Mouse (Mus musculus): ENCODE measurements at regions not wholly inside any gene's neighbourhood (a gene's known extent, or its start where the extent isn't known, plus 50 kb on each side); places are given as distances from the start of the nearest gene placed in this dataset.

DNA sequence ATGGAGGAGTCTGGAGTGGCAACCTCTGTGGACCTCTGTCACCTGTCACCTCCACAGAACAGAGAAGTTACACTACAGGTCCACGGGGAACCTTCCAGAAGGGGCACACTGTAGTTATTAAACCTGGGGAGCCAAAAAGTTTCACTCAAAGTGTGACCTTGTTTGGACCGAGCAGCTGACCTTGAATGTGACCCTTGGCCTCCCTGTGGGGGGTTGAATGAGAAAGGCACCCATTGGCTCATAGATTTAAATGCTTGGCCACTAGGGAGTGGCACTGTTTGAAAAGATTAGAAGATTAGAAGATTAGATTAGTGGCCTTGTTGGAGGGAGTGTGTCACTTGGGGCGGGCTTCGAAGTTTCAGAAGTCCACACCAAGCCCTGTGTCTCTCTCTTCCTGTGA is 160.3 kb upstream of the Igsf21 start:
- no peak for TF ChIP-seq MAFK (IDR thresholded peaks at IDR 0.05; ENCODE audit: insufficient read depth, low read depth, low read length)
- TF ChIP-seq ZC3H11A (IDR thresholded peaks at IDR 0.05; ENCODE audit: borderline replicate concordance, low read depth, low read length): no peak
- no peak for TF ChIP-seq HCFC1 (IDR thresholded peaks at IDR 0.05; ENCODE audit: borderline replicate concordance, insufficient read depth, low read length)

Data from ES-E14 (cell line).